Mouse (Mus musculus): Measurements from ENCODE around the gene Rps6ka2.
"Not testable (repeated sequence)": the region's sequence is repeated elsewhere in the genome, so short reads cannot be mapped to it uniquely, and the experiment has no call there.

The Rps6ka2 gene

DNA sequence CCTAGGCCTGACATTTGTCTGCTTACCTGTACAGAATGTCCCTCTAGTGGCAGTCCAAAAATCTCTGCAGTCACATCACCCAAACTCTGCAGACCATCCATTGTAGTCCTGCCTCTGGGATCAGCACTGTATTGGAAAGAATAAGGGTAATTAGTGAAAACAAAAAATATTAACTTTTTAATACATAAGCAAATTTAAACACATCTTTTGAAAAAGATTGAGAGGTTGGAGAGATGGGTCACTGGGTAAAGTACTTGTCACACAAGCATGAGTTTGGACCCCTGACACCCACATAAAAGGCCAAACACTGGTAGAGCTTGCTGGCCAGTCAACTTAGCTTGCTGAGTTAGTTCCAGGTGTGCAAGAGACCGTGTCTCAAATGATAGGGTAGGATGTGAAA lies 182.7 kb downstream of the Rps6ka2 start, which contains the start of gene Ttll2:
Gene Ttll2, minus strand, starts transcription at position 101 of the 400 bp plus-strand sequence.
- not testable (repeated sequence) for DNase-seq (ENCODE audit: extremely low spot score)
